Mouse (Mus musculus): ENCODE results near the gene Fkbp9. TPM values are rescaled to one million over a fixed set of nuclear protein-coding genes. Genes with fewer than 3 reads are reported as not detected.

The Fkbp9 gene
- polyA plus RNA-seq, 2 experiments = 15.3 to 19.1 TPM

DNA sequence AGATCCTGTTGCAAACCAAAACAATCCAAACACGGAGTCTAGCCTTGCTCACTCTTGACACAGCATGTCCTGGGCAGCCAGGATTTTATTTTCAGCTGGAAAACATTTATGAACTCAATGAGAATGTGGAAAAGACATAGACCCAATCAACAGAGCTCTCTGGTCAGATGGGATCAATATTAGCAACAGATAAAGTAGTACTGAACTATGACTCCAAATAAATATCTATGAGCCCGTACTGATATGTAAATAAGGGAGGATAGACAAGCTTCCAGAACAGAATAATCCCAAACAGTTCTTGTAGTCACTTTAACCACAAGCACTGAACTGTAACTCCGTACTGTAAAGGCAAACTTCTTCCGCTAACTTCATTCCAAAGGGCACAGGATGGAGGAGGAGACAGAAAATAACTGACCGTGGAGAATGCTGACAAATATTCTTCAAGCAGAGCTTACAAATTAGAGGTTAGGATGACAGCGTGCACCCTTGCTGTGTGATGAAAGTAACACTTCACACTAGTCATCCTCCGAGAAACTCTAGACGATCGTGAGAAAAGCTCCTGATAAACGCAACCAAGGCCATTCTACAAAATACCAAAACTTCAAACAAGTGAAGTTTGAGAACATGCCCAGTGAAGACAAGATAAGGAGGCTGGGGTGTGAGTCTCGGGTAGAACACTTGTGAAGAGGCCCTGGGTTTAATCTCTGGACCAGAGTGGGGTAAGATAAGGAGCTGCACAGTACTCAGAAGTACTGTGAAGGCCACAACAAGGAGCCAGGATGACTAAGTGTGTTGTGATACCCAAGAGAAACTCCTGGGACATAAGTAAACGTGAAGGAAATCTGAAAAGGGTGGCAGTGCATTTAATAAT, 88.6 kb downstream of the Fkbp9 start:
- H3K4me2 ChIP-seq (ENCODE audit: low read depth) = peak overlapping the region; percentile 89
- peaks cover 65 to 68% of the 10 kb centered on the region in 2 experiments for H3K4me1 ChIP-seq (replicated peaks; ENCODE audit: control insufficient read depth in 2 of 2, insufficient read depth in 2 of 2, low read length in 1 of 2)
- H3K9me3 ChIP-seq (ENCODE audit: control insufficient read depth, low read length) = no peaks in the 10 kb centered on the region
- peaks cover 3% of the 10 kb centered on the region; the same call in 1 of the 2 replicates for H3K36me3 ChIP-seq (replicated peaks; ENCODE audit: control insufficient read depth, insufficient read depth, low read depth)
- no peaks in the 10 kb centered on the region for H3K27me3 ChIP-seq (ENCODE audit: control insufficient read depth, insufficient read depth, low read length)
- WGBS (ENCODE audit: insufficient replicate concordance) = 16% methylated on average over 12 of the region's 12 CpGs
- peak overlapping the region; percentile 67 to 92 for H3K4me3 ChIP-seq (ENCODE audit: insufficient read depth in 1 of 2, low read depth in 2 of 2, low read length in 2 of 2)
- ATAC-seq (ENCODE audit: insufficient read depth) = peak; percentile 67
- DNase-seq (ENCODE audit: low read depth in 3 of 3, low spot score in 3 of 3) = peak; percentile 82 to 85 (median 84)
- peak overlapping the region; percentile 99 for H3K27ac ChIP-seq
- TF ChIP-seq EP300 (IDR thresholded peaks at IDR 0.05; ENCODE audit: low read depth) (peak; percentile 90), CTCF (IDR thresholded peaks at IDR 0.05; ENCODE audit: low read depth) (no peak)
- H3K9ac ChIP-seq (replicated peaks) = peak overlapping the region; percentile 96

- Histone ChIP-seq H3K9me3 (ENCODE audit: control insufficient read depth, low read length) (no peaks in the 10 kb centered on the region), H3K9ac (replicated peaks) (peak overlapping the region; percentile 96), H3K27ac (peak overlapping the region; percentile 73), H3K36me3 (replicated peaks; ENCODE audit: control insufficient read depth, insufficient read depth, low read depth) (no peaks in the 10 kb centered on the region), H3K27me3 (ENCODE audit: control insufficient read depth, insufficient read depth, low read length) (no peaks in the 10 kb centered on the region), H3K4me2 (ENCODE audit: low read depth) (peak overlapping the region; percentile 89), H3K4me1 (replicated peaks; ENCODE audit: control insufficient read depth in 2 of 2, insufficient read depth in 2 of 2, low read length in 1 of 2) (peaks cover 38 to 42% of the 10 kb centered on the region in 2 experiments), H3K4me3 (ENCODE audit: insufficient read depth in 1 of 2, low read depth in 2 of 2, low read length in 2 of 2) (peak overlapping the region; percentile 76 to 92)
- DNase-seq (ENCODE audit: low read depth in 3 of 3, low spot score in 3 of 3) = peak in 2 of 3 experiments; percentile 61 to 63
- peak; percentile 54 for ATAC-seq (ENCODE audit: insufficient read depth)
- under 1% methylated on average over 25 of the region's 25 CpGs for WGBS (ENCODE audit: insufficient replicate concordance)
- TF ChIP-seq CTCF (IDR thresholded peaks at IDR 0.05; ENCODE audit: low read depth) (no peak), EP300 (IDR thresholded peaks at IDR 0.05; ENCODE audit: low read depth) (peak; percentile 59)
These were observed 91.5 kb downstream of the Fkbp9 start for GRCm38 (mm10) chr6:56923331-56923725.

- H3K4me2 ChIP-seq (ENCODE audit: low read depth) = peak within 1 kb of the TSS; percentile 89
- peak within 1 kb of the TSS; percentile 85 to 92 for H3K4me3 ChIP-seq (ENCODE audit: insufficient read depth in 1 of 2, low read depth in 2 of 2, low read length in 2 of 2)
- WGBS (ENCODE audit: insufficient replicate concordance) = 3% methylated on average over 64 of the region's 64 CpGs
- no peaks in the 10 kb centered on the region for H3K36me3 ChIP-seq (replicated peaks; ENCODE audit: control insufficient read depth, insufficient read depth, low read depth)
- no peaks in the 10 kb centered on the region for H3K9me3 ChIP-seq (ENCODE audit: control insufficient read depth, low read length)
- DNase-seq (ENCODE audit: low read depth in 3 of 3, low spot score in 3 of 3) (peak; percentile 93 to 95 (median 94)), ATAC-seq (ENCODE audit: insufficient read depth) (peak; percentile 84)
- H3K9ac ChIP-seq (replicated peaks) = peak within 1 kb of the TSS; percentile 96
- H3K4me1 ChIP-seq (replicated peaks; ENCODE audit: control insufficient read depth in 2 of 2, insufficient read depth in 2 of 2, low read length in 1 of 2) = peaks cover 32 to 35% of the 10 kb centered on the region in 2 experiments
- peak; percentile 9; the same call in 1 of the 2 replicates for TF ChIP-seq CTCF (IDR thresholded peaks at IDR 0.05; ENCODE audit: low read depth)
- peak; percentile 6; the same call in 1 of the 2 replicates for TF ChIP-seq EP300 (IDR thresholded peaks at IDR 0.05; ENCODE audit: low read depth)
- H3K27ac ChIP-seq = peak within 1 kb of the TSS; percentile 73
- no peaks in the 10 kb centered on the region for H3K27me3 ChIP-seq (ENCODE audit: control insufficient read depth, insufficient read depth, low read length)
These were observed 92.2 kb downstream of the Fkbp9 start, which contains the start of the genes Nt5c3 and Vmn1r4 for GRCm38 (mm10) chr6:56923726-56924707. TSS of gene Nt5c3 (minus strand) at chr6:56923932. TSS of gene Vmn1r4 (plus strand) at chr6:56924015.

Other genes starting within 250 kb of the Fkbp9 start
- gene Lsm5, start 127.3 kb upstream of the Fkbp9 start, polyA plus RNA-seq (2012; rRNA removed) = 58.8 and 65.7 TPM in 2 replicates
- 92.0 and 108 TPM in 2 replicates for gene Lsm5, start 127.3 kb upstream of the Fkbp9 start, polyA plus RNA-seq (2014; fragmentation: Nextera tagmentation; extraction: Ambion mirVana)
- gene Avl9, start 117.2 kb upstream of the Fkbp9 start, polyA plus RNA-seq (2012; rRNA removed) = 1.5 and 2.2 TPM in 2 replicates
- gene Avl9, start 117.2 kb upstream of the Fkbp9 start, polyA plus RNA-seq (2014; fragmentation: Nextera tagmentation; extraction: Ambion mirVana) = 3.2 and 3.4 TPM in 2 replicates
- 7.3 and 10.6 TPM in 2 replicates for gene Kbtbd2, start 34.2 kb upstream of the Fkbp9 start, polyA plus RNA-seq (2012; rRNA removed)
- gene Kbtbd2, start 34.2 kb upstream of the Fkbp9 start, polyA plus RNA-seq (2014; fragmentation: Nextera tagmentation; extraction: Ambion mirVana) = 7.3 and 8.7 TPM in 2 replicates
- gene Nt5c3, start 91.9 kb downstream of the Fkbp9 start, polyA plus RNA-seq (2012; rRNA removed) = 55.6 and 84.0 TPM in 2 replicates
- gene Nt5c3, start 91.9 kb downstream of the Fkbp9 start, polyA plus RNA-seq (2014; fragmentation: Nextera tagmentation; extraction: Ambion mirVana) = 255 and 257 TPM in 2 replicates
- 0.10 and 0.13 TPM in 2 replicates for gene Vmn1r4, start 92.0 kb downstream of the Fkbp9 start, polyA plus RNA-seq (2012; rRNA removed)
- gene Vmn1r4, start 92.0 kb downstream of the Fkbp9 start, polyA plus RNA-seq (2014; fragmentation: Nextera tagmentation; extraction: Ambion mirVana) = 0.11 and 0.28 TPM in 2 replicates
- gene Vmn1r5, start 138.2 kb downstream of the Fkbp9 start, polyA plus RNA-seq (2012; rRNA removed) = not detected in 2 replicates
- gene Vmn1r5, start 138.2 kb downstream of the Fkbp9 start, polyA plus RNA-seq (2014; fragmentation: Nextera tagmentation; extraction: Ambion mirVana) = not detected in 2 replicates
- not detected in 2 replicates for gene Vmn1r6, start 165.2 kb downstream of the Fkbp9 start, polyA plus RNA-seq (2012; rRNA removed)
- gene Vmn1r6, start 165.2 kb downstream of the Fkbp9 start, polyA plus RNA-seq (2014; fragmentation: Nextera tagmentation; extraction: Ambion mirVana) = not detected in 2 replicates
- gene Vmn1r7, start 193.3 kb downstream of the Fkbp9 start, polyA plus RNA-seq (2012; rRNA removed) = not detected in 2 replicates
- not detected in 2 replicates for gene Vmn1r7, start 193.3 kb downstream of the Fkbp9 start, polyA plus RNA-seq (2014; fragmentation: Nextera tagmentation; extraction: Ambion mirVana)
- not detected in 2 replicates for gene Vmn1r8, start 200.2 kb downstream of the Fkbp9 start, polyA plus RNA-seq (2012; rRNA removed)
- not detected in 2 replicates for gene Vmn1r8, start 200.2 kb downstream of the Fkbp9 start, polyA plus RNA-seq (2014; fragmentation: Nextera tagmentation; extraction: Ambion mirVana)
- not detected in 2 replicates for gene Vmn1r9, start 234.7 kb downstream of the Fkbp9 start, polyA plus RNA-seq (2012; rRNA removed)
- gene Vmn1r9, start 234.7 kb downstream of the Fkbp9 start, polyA plus RNA-seq (2014; fragmentation: Nextera tagmentation; extraction: Ambion mirVana) = 0.01 TPM in 1 of 2 replicates, not detected in the other

Measured in liver, embryonic 14.5 days (tissue).